Mouse (Mus musculus) thymus, postnatal 36 days (tissue): ENCODE results near the gene Itpkb.

ENCODE experiments used
- DNase-seq, 2 experiments: peaks; one replicate each; pipeline ENCODE4 v3.0.0; 2022; ENCODE audit warnings: mixed read lengths in 2 of 2

Itpkb gene

DNA sequence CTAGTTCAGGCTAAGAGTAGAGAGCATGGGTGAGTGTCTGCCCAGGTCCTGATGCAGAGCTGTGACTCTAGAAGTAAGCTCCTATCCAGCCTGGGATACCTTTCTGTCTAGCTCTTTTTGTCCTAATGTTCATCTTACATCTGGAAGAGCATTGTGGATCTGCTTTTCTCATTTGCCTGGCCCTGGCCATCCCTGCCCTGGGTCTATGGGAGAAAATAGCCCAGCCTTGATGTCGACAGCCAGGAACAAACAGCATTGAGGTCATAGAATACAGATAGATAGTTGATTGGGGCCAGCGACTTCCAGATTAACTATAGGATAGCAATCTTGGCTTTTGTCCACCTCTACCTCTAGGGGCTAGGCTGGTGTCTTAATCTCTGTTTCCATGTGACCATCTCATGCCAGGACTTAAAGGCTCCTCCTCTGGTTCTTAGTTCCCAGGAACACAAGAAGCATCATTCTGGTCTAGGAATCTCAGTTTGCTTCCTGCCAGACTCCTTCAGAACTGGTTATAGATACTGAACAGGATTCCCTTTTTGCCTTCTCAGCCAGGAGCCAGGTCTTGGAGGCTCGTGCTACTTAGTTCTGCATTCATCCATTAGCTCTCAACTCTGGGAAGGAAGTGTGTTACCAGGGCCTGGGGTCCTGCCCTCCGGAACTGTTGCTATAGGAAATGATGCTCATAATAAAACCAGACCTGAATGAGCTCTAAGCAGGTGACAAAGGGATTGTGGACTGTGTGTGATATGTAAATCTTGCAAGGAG lies 70.6 kb downstream of the Itpkb start:
- DNase-seq = no peak

DNA sequence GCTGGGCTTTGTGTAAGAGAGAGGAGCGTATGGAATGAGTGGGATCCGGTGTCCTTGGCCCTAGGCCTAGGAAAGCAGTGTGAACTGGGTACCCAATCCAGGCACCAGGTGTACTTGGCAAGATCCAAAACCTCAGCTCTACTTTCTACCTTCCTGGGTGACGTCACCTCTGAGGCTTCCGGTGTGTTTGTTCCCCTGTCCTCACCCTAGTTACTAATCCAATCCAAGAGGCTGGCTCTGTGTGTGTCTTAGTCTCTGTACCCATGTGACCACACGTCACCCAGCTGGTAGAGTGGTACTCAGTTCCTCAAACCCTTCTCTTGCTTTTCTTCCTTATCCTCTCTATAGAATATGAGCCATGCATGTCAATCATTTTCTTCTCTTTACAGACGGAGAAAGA lies 71.4 kb downstream of the Itpkb start:
- peak; percentile 41 to 65 for DNase-seq

DNA sequence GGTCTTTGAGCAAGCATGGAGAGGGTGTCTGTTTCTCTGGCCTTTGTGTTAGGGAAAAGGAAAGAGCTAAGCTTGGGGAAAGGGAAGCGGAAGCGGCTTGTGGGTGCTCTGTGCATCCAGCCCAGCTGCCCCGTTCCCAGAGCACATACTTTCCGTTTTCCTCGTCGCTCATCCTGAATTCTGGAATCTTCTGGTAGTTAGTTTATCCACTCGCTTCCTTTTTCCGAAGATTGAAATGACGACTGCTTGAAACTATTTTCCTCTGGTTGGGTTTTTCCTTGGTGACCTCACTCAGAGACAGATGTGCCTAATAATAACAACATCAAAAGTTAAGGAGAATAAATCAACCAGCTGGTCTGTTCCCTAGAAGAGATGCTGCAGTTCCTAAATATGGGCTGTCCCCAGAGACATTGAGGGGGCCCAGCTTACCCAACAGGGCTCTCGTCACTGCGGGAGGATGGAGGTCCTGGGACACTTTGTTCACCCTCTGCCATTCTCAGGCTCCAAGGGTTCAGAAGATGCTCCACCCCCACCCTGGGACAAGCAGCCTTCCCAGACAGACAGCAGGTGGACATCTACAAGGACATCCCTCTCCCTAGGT lies 72.3 kb downstream of the Itpkb start:
- DNase-seq = no peak

DNA sequence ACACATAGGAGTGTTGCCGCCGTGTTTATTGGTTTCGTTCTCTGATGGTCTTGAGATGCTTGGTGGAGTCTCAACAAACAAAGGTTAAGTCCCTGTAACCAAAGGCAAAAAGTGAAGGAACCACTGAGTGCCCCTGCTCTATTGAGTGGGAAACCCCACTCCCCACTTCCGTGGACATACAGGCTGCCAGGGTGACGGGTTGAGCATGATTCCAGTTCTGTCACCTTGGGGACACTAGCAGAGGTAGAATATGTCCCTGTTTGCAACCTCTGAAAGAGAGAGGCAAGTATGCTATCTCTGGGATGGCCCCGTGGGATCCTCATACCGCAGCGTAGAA lies 73.0 kb downstream of the Itpkb start:
- peak; percentile 49 to 57 for DNase-seq

DNA sequence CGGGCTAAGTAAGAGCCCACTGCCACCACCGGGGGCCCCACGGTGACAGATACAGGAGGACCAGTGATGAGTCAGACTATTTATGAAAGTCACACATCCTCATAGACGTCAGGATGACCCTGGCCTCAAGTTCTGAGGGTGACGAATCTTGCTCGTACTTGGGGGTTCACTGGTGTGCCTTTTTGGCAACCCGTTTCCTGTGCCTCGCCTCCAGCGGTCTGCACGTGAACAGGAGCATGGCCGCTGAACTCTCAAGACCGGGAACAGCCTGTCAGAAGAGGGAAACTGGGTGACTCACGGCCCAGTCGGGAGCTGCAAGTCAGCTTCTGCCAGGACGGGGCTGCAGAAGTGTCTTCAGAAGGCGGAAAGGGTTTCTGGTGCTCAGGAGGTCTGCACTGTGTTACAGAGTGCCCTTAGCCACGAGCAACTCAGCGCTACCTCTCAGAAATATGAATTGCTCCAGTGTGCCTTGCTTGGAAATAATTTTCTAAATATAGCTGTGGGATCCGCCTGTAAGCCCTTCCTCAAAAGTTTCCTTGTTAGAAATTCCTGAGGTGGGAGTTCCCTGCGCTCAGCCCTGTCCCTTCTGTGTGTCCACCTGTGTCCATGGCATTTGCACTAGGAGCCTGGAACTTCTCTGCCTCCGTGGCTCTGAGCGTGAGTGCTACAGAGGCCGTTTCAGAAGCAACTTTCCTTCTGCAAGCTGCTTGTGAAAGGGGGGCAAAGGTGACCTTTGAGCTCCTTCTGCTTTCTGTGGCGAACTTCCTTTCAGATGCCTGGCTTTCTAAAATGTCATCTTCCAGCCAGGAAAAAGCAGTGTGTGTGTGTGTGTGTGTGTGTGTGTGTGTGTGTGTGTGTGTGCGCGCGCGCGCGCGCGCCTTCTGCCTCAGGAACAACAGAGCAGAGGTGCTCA lies 73.7 kb downstream of the Itpkb start:
- peak; percentile 55 to 71 for DNase-seq

DNA sequence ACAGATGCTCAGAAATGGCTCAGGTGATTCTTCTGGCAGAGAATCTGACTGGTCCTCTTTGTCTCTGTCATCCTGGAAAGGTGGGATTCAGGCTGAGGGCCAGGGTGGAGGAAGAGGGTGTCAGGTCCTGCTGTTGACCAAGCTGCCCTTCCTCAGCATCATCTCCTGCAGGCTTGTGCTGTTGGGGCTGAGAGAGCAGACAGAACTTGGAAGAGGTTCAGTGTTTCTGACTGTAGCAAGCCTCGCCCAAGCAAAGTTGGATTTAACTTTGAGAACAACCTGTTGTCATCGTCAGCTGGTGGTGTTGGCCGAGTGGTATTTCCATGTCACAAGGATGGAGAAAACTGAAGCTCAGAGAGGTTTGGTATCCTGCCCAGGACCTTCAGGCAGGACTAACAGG lies 74.4 kb downstream of the Itpkb start:
- no peak for DNase-seq

DNA sequence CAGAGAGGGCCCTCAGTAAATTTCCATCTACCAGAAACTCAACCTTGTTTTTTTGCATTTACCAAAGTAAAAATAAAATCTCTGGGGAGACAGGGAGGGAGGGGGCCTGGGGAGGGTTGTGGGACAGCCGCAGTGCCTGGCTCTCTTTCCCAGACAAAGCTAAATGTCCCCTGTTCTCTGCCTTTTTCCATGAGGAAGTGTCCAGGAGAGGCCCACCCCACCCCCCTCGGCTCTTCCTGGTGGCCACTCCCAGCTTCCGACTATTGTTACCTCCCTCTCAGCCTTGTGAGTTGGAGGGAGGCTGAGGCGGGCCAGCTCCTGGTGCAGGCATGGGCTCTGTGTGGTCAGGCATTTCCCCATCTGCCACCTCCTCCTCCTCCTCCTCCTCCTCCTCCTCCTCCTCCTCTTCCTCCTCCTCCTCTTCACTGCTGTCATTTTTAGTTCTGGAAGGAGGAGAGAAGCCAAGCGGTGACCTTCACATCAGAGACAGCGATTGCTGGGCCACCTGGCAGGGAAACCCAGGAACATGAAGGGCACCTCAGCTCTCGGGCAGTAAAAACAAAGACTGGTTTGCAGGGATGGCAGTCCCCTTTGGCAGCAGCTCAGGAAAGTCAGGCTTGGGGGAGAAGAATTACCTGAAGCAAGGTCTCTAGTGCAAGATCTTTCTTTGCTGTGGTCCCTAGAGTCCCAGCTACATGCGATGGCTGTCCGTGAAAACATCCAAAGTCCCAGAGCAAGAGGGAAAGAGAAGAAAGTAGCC lies 75.5 kb downstream of the Itpkb start:
- DNase-seq = no peak

DNA sequence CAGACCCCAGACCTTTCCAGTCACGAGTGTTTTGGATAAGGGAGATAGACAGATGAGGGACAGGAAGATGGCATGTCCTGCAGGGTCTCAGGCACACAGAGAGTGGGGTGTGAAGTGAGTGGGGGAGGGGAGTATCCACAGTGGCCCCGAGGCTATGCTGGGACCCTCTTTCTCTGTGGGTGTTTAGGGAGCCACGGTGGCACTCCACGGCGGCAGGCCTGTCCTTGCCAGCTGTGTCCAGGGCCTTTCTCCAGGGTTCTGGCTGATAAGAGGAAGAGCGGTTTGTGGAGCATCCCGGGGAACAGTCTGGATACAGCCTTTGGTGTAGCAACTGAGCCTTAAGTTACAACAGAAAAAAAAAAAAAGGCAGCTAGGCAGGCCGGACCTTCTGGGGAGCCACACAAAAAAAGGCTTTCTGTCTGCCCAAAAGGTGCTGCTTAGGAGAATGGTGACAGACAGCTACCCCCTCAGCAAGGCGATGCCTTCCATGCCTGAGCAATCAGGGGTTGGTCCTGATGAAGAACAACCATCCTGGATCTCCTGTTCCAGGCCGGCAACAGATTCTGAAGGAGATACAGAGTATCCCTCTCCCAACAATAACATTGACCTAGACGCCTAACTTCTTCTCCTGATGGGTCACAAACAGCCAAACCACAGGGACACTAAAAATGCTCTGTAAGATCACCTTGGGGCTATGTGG lies 76.2 kb downstream of the Itpkb start:
- DNase-seq = no peak

DNA sequence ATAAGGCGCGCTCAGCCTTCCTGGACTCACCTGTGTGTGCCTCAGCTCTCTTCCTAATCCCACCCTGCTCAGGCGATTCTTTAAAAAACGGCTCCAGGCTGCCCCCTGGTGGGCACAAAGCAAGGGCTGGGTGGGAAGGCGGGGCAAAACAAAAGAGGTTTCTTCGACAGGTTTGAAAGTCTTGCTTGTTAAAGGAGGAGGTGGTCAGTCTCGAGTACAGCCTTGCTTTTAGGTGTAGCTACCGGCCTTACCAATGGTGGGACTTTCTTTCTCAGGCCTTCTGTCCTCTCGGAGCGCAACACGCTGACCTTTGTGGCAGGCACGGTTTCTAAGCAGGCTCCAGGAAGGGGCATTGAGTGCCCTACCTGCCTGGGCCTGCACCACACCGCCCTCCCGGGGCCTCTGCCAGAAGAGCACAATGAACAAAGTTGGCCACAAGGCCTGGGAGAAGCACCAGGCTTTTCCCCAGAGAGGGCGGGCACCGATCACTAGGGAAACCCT lies 76.9 kb downstream of the Itpkb start:
- DNase-seq = peak; percentile 74 to 81

DNA sequence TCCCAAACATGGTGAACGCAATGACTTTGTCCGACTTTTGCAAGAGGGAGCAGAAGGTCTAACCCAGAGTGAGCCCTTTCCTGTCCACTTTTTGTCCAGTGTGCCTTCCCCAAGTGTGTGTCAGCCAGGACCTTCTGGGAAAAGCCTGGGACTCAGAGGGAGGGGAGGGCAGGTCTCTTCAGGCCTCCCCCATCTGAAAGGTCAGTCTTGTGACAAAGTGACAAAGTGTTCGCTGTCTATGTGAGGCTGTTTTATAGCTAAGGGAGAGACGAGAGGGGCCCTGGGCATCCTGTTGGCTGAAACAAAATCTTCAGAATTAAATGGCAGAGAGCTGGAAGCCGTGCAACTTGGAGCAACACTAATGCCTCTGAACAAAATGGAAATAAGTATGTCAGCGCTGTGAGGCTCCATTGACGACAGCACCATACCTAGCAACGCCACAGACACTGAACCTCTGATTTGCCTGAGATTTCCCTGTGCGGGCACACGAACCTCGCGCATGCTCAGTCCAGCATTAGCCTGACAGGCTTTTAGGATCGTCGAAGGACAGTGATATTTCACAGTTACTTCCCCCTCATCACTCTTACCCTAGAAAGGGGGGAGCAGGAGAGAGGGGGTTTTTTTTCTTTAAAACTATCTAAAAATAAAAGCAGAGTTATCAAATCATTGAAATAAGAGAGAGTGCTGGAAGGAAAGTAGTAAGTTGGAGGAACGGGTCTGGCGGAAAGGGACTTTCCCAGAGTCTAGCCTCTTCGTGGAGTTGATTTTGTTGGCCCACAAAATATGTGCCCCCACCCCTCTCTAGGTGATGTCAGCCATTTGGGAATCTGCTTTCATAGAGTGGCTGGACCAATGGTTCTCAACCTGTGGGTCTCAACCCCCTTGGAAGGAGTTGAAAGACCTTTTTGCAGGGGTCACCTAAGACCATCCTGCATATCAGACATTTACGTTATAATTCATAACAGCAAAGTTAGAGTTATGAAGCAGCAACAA lies 77.7 kb downstream of the Itpkb start:
- no peak for DNase-seq

DNA sequence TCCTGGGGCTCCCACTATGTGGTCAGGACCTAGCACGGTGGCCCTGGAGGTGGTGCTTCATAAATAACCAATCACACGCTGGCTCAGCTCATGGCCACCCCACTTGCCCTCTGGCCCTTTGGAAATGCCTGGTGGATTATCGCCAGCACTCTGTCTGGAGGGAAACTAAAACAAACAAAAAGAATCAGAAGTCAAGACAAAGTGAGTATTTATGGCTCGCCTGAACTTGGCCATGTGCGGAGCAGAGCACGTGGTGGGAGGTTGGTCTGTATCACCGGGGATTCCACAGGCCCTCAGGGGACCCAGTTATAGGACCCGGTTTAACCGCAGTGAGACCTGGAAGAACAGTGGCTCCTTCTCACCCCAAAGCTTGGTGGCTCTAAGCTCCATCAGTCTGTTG lies 78.5 kb downstream of the Itpkb start:
- DNase-seq = no peak

DNA sequence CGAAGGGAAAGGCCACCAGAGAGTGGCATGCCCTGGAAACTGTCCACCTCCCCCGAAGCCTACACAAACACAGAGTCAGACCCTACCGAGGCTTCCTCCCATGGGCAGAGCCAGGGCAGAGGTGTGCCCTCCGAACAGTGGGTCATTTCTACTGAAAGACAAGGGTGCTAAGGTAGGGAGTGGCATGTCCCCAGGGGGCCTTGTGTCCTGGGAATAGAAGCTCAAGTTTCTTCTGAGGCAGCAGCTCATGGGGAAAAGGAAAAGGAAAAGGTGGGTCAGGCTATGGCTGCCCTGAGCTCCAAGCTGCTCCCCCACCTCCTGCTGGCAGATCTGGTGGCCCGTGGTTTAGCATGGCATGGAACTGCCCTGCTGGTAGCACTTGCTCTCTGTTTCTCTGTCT lies 79.5 kb downstream of the Itpkb start:
- DNase-seq = no peak

DNA sequence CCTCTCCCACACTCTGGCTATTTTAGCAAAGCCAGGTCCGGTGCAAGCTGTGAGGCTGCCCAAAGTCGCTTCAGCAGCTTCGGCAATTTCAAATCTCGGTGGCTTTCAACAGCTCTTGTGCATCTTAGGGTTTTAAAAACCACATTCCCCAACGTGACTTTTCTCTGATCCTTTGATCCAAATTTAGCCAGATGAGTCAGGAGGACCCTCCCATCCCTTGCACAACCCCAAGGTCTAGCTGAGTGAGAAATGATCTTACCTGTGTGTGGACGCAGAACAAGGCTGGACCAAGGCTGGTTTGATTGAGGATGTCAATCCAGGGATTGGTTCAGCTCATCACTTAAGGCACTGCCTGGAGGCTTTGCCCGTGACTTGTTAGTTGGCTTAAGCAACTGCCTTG lies 80.0 kb downstream of the Itpkb start:
- DNase-seq = no peak

DNA sequence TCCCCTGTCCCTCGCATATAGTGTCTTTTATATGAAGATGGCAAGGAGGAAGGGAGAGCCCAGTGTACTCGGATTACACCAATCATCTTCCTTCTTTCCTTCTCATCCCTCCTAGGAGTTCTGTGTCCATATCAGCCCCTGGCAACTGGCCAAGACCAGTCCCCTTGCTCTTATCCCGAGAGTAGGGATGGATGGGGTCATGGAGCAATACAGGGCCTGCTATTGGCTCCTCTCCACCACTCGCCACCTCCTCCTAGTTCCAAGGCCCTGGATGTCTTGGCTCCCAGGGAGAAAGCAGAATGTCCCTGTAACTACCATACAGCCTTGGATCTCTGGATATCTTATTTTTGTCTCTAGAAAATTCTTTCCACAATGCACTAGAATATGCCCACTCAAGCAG lies 84.8 kb downstream of the Itpkb start:
- no peak for DNase-seq

DNA sequence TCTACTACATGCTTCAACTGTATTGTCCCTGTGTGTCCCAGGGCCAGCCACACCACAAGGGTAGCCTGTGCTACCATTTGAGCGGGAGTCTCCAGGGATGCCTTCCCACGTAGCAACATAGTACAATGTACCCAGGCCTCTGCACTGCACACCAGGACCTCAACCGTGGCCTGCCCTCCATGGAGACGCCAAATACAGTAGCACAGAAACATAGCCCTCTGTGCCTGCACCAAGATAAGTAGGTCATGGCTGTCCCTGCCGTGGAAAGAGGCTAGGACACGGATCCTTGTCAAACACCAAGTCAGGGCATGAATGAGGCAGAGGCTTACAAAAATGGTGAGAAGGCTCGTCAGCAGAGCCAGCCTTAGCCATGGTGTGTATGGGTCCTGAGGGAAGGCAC lies 85.6 kb downstream of the Itpkb start:
- DNase-seq = no peak

DNA sequence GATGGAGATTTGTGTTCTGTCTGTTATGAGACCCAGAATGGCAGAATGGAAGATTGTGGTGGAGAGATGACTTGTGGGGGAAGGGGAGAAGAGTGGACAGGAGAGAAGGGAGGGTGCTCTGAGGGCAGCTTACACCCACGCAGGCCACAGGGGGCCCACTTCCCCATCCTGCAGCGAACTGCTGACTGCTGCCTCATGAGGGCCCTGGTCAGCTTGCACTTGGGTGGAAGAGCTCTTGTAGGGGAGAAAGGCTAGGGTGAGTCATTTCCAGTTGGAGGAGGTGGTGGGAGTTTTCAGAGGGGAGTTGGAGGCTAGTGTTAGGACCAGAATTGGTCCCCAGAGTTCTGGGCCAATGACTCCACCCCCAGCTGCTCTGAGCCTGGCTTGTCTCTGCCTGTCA lies 86.8 kb downstream of the Itpkb start:
- DNase-seq = no peak

DNA sequence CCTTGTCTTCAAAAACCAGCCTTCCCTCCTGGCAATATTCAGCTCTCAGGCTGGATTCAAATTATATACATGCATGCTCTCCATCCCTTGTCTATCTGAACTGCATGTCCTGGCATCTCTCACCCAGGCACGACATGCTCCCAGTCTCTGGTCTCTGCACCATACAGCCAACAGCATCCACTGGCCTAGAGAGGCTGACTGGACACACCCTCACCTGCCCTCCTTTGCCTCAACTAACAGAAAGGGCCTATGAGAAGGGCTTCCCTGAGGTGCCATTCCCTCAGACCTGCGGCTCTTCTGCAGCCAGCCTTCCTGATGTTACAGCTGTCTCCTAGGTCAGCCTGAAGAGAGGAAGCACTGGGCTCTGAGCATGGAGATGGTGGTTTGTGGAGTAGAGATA lies 88.8 kb downstream of the Itpkb start:
- DNase-seq = no peak

DNA sequence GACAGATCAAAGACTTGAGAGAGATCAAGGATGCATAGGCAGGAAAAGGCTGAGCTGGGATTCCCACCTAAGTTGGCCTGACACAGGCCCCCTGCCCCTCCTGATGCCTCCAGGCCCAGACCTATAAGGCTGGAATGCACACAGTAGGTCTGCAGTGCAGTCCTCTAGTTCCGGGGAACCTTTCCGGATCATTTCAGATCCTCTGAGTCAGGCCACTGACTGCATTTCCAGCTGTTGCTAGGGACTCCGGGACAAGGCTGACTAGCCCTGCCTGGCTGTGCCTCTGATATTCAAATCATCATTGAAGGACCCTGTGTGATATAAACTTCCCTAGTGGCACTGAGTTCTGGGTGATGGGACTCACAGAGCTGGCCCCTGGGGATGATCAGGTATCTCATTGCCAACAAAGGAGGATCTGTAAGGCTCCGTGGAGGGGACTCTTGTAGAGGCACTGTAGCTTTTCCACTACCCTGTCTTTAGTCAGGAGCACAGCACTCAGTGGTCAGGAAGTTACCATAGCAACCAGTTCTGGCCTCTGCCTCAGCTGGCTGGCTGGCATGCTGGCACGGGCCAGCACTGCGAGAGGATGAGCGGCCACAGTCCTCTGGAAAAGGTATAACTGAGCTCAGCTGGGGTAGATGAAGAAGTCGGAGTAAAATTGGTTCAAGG lies 90.3 kb downstream of the Itpkb start:
- no peak for DNase-seq

DNA sequence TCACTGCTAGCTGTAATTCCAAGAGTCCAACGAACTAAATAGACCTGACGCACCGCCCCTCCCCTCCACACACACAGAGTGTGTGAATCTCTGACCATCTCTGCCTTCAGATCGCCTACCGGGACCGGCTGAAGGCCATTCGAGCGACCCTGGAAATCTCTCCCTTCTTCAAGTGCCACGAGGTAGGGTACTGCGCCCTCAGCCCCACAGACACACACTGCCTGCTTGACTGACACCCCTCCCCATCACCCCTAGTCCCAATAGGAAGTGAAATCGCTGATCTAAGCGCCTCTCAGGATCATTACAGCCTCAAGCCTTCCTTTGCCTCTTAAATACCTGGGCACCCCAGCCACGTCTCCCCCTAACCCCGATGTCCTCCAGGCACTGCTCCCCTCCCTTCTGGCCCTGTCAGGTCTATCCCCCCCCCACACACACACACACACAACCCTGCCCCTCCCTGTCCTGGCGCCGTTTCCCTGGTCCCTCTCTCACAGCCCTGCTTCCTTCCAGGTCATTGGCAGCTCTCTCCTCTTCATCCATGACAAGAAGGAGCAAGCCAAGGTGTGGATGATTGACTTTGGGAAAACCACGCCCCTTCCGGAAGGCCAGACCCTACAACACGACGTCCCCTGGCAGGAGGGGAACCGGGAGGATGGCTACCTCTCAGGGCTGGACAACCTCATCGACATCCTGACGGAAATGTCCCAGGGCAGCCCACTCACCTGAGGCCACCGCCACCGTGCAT lies 91.1 kb downstream of the Itpkb start:
- DNase-seq = peak in 1 of 2 experiments; percentile 37
